Mouse (Mus musculus): Measurements from ENCODE around the gene Lag3.

Gene Lag3

GRCm38 (mm10) chr6:124911533-124912218 lies at the start of gene Lag3:
Lag3 (minus strand) TSS chr6:124911705.
- no peak for DNase-seq (ENCODE audit: low read depth, low spot score)

DNA sequence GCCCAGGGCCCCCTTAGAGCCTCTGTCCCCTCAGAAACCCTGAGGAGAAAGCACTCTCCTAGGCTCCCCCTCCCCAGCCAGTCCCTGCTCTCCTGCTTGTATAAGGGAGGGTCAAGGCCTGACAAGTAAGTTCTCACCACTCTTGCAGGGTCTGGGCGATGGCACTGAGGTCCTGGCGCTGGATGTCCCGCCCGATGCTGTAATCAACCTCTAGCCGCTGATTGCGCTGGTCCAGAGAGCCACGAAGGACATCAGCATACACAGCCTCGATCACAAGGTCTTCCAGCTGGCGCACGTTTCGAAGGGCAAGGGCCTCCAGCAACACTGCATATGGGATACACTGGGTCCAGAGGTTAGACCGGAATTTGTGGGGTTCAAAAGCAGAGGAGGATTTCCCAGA lies 49.5 kb upstream of the Lag3 start:
- no peak for DNase-seq (ENCODE audit: low read depth, low spot score)

DNA sequence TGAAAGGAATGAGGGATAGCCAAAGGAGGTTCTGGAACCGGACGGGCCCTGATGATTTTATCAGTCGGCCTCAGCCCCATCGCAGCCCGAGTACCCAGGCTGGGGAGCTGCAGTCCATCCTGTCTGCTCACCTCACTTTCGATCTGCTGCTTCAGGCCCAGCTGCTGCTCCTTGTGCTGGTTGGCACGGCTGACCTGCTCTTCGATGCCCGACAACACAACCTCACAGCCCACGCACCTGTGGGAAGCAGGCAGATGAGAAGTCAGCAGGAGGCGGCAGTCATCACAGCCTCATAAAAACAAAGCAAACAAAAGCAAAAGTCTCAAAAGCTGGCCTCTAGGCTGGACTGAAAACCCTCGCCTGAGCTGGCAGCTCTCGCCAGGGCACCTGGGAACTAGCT lies 48.5 kb upstream of the Lag3 start:
- DNase-seq (ENCODE audit: low read depth, low spot score) = no peak

DNA sequence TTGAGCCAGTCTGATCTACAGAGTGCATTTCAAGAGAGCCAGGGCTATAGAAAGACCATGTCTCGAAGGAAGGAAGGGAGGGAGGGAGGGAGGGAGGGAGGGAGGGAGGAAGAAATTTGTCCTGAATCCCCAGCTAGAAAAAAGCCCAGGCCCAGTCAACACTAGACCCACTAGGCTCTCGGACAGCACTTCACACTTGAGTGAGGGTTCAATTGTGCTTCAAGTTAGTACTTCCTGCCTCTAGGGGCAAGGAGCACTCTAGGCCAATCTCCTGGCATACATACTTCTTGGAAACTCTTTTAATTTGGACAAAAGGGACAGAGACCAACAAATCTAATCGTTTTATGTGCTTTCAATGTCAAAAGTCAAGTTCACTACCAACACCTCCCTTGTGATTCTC lies 46.6 kb upstream of the Lag3 start:
- DNase-seq (ENCODE audit: low read depth, low spot score) = no peak

GRCm38 (mm10) chr6:124955212-124955611 lies 43.7 kb upstream of the Lag3 start:
- DNase-seq (ENCODE audit: low read depth, low spot score) = no peak

DNA sequence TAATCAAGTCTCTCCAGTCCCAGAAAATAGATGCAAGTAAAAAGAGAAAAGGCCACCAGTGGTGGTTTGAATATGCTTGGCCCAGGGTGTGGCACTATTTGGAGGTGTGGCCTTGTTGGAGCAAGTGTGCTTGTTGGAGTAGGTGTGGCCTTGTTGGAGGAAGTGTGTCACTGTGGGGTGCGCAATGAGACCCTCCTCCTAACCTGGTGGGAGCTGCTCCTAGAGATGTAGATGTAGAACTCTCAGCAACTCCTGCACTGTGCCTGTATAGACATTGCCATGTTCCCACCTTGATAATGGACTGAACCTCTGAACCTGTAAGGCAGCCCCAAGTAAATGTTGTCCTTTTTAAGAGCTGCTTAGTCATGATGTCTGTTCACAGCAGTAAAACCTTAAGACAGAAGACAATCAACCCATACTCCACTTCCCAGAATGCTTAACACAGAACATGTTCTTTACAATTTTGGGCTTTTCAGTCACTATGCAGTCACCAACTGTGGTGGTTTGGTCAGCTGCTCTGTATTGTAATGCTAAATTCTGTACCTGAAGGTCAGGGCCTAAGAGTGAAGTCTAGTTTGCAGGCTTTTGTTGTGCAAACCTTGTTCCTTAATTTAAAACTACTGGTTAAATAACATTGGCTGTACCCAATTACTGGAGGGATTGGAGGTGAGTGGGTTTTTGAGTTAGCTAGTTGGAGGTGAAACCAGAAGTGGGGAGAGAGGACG lies 42.6 kb upstream of the Lag3 start:
- no peak for DNase-seq (ENCODE audit: low read depth, low spot score)

DNA sequence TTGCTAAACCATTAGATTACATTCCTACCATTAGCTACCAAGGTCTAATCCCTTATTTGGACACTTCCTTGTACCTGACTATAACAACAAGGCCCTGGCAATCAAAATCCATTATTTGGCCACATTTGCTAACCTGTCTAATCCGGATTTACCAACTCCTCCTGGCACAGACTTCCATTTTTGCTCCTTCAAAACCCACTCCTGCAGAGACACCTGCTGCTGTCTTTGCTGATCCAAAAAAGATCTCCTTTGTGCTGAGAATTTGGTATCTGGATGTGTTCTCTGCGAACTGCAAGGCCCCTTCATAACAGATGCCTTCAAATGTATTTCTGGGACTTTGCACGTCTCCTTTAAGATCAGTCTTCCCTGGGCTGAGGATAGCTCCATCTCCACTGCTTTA lies 32.0 kb upstream of the Lag3 start:
- DNase-seq (ENCODE audit: low read depth, low spot score) = peak; percentile 62

GRCm38 (mm10) chr6:124941679-124942078 lies 30.2 kb upstream of the Lag3 start:
- no peak for DNase-seq (ENCODE audit: low read depth, low spot score)

DNA sequence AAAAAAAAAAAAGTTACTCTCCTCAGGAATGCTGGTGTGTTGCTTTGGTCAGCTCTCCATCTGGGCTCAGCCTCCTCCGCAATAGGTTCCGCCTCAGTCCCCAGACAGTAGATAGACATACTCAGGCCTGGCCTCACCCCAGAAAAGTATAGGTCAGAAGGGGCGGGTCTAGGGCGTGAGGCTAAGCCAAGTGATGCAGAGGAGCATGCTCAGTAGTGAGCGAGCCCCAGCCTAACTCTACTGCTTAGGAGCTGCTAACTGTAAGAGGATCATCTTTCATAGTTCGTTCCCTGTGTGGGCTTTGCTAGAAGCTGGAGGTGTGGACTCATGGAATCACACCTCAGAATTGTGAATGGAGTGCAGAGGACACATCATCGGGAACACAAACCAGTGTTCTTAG lies 27.0 kb upstream of the Lag3 start:
- DNase-seq (ENCODE audit: low read depth, low spot score) = no peak

DNA sequence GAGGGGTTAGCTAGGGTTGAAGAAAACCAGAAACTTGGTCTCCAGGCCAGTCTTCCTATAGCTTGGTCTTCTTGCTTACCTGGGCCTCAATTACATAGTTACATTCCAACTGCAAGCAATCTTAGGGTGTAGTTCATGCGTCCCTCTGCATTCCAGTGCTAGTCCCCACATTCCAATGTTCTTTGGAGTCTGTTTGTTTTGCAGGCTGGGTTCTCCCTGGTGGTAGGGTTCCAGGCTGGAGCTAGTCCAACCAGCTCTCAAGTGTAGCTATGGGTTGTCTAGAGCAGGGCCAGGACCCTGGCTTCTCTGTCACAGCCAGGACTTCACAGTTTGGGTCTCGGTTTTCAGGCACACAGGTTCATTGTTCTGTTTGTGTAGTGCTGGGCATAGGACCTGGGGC lies 26.0 kb upstream of the Lag3 start:
- DNase-seq (ENCODE audit: low read depth, low spot score) = no peak

- peak; percentile 78 for DNase-seq (ENCODE audit: low read depth, low spot score)
These were observed 25.2 kb upstream of the Lag3 start for GRCm38 (mm10) chr6:124936681-124937080.

GRCm38 (mm10) chr6:124934670-124935069 lies 23.2 kb upstream of the Lag3 start:
- DNase-seq (ENCODE audit: low read depth, low spot score) = peak; percentile 70

GRCm38 (mm10) chr6:124933127-124933526 lies 21.6 kb upstream of the Lag3 start:
- DNase-seq (ENCODE audit: low read depth, low spot score) = no peak

DNA sequence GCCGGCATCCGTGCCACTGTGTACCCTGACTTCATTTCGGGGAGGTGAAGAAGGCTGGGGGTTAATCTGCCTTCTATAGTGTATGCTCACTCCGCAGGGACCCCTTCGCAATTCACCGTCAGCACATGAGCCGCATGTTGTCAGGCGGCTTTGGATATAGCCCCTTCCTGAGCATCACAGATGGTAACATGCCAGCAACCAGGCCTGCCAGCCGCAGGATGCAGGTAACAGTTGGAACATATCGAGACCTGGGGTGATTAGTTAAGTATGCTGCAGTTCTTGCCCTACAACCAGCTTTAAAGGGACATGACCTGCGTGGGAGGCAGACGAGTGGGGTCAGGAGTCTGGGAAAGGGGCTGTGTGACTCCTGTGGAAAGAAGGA lies 20.8 kb upstream of the Lag3 start:
- peak; percentile 20 for DNase-seq (ENCODE audit: low read depth, low spot score)

- DNase-seq (ENCODE audit: low read depth, low spot score) = peak; percentile 78
These were observed 20.2 kb upstream of the Lag3 start for GRCm38 (mm10) chr6:124931525-124932313.

GRCm38 (mm10) chr6:124930754-124931524 lies 19.4 kb upstream of the Lag3 start, which contains the start of gene Mlf2:
Mlf2 (plus strand) TSS chr6:124931386.
- DNase-seq (ENCODE audit: low read depth, low spot score) = peak; percentile 99

DNA sequence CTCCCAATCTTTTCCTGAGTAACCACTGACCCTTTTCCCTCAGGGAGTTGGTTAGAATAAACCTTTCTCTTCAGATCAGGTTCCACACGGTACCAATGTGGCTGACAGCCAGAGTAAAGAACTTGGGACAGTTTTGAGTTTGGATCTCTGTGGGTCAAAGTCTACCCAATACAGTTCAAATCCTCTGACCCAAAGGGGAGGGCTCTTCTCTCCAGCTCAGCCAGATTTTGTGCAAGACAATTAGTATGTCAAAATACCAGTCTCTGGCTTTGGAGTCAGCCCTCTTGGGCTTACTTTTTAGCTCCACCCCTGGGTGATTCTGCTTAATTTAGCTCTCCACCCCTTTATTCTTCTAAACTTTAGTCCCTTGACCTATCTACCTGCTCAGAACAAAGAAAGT lies 18.7 kb upstream of the Lag3 start:
- DNase-seq (ENCODE audit: low read depth, low spot score) = no peak

DNA sequence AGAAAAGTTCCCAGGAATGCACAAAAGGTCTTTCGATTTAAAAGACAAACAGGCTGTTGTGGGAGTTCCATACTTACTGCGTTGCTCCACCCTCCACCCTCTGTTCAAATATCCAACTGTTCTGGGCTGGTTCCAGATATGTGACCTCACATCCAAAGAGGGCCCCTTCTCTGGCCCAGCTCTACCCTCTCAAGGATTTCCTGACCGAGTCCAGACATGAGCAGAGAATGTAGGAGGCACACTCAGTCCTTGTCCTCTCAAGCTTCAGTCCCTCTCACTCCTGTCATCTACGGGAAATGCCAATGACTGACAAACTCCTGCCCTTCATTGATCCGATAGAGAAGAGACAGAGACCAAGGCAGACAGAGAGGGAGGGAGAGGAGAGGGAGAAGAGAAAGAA lies 14.4 kb upstream of the Lag3 start:
- DNase-seq (ENCODE audit: low read depth, low spot score) = no peak

- no peak for DNase-seq (ENCODE audit: low read depth, low spot score)
These were observed 13.8 kb upstream of the Lag3 start for GRCm38 (mm10) chr6:124925173-124925793.

GRCm38 (mm10) chr6:124921539-124921938 lies 10.0 kb upstream of the Lag3 start:
- peak; percentile 43 for DNase-seq (ENCODE audit: low read depth, low spot score)

Data from brain, adult 2 months (tissue).